Mouse (Mus musculus) retina, embryonic 14.5 days (tissue): ENCODE measurements around the gene Asphd1.
"Not testable (repeated sequence)": the region's sequence is repeated elsewhere in the genome, so short reads cannot be mapped to it uniquely, and the experiment has no call there.

Experiments used
- DNase-seq: peaks from one replicate; pipeline ENCODE4 v3.0.0-alpha.2; 2015; ENCODE audit warnings: low spot score

The Asphd1 gene

GRCm38 (mm10) chr7:126950647-126951615, 1.5 kb upstream of the Asphd1 start:
- DNase-seq, result peak; percentile 22

- DNase-seq, result peak; percentile 91
These were observed 638 bp upstream of the Asphd1 start, which contains the start of gene Sez6l2 for GRCm38 (mm10) chr7:126949793-126950646. Gene Sez6l2, plus strand, starts transcription at chr7:126950563.

- no peak for DNase-seq
These were observed 756 bp downstream of the Asphd1 start for GRCm38 (mm10) chr7:126948626-126949025.

GRCm38 (mm10) chr7:126946530-126946929, 2.9 kb downstream of the Asphd1 start:
- DNase-seq, result peak; percentile 66

GRCm38 (mm10) chr7:126941801-126942200, 7.6 kb downstream of the Asphd1 start:
- DNase-seq, result no peak

- no peak for DNase-seq
These were observed 8.2 kb downstream of the Asphd1 start for GRCm38 (mm10) chr7:126941171-126941570.

GRCm38 (mm10) chr7:126932652-126933051, 16.7 kb downstream of the Asphd1 start:
- no peak for DNase-seq

GRCm38 (mm10) chr7:126929046-126929445, 20.3 kb downstream of the Asphd1 start:
- DNase-seq, result no peak

GRCm38 (mm10) chr7:126928384-126929037, 20.9 kb downstream of the Asphd1 start, which contains the start of gene Kctd13:
Gene Kctd13, plus strand, starts transcription at chr7:126928879.
- peak; percentile 94 for DNase-seq

- no peak for DNase-seq
These were observed 23.1 kb downstream of the Asphd1 start for GRCm38 (mm10) chr7:126926299-126926698.

GRCm38 (mm10) chr7:126923999-126924398, 25.4 kb downstream of the Asphd1 start:
- no peak for DNase-seq

- peak; percentile 35 for DNase-seq
These were observed 26.7 kb downstream of the Asphd1 start, which contains the start of gene Tmem219 for GRCm38 (mm10) chr7:126922624-126923060. Gene Tmem219, minus strand, starts transcription at chr7:126922917.

- DNase-seq, result no peak
These were observed 27.8 kb downstream of the Asphd1 start for GRCm38 (mm10) chr7:126921563-126921962.

GRCm38 (mm10) chr7:126919973-126920372, 29.4 kb downstream of the Asphd1 start:
- DNase-seq, result no peak

GRCm38 (mm10) chr7:126918356-126918755, 31.0 kb downstream of the Asphd1 start:
- not testable (repeated sequence) for DNase-seq

GRCm38 (mm10) chr7:126914844-126915243, 34.5 kb downstream of the Asphd1 start:
- no peak for DNase-seq

GRCm38 (mm10) chr7:126905590-126905989, 43.8 kb downstream of the Asphd1 start:
- DNase-seq, result no peak

GRCm38 (mm10) chr7:126899781-126900180, 49.6 kb downstream of the Asphd1 start:
- not testable (repeated sequence) for DNase-seq

GRCm38 (mm10) chr7:126898102-126898990, 51.0 kb downstream of the Asphd1 start:
- peak; percentile 96 for DNase-seq

GRCm38 (mm10) chr7:126897390-126898101, 51.8 kb downstream of the Asphd1 start:
- no peak for DNase-seq
